Mouse (Mus musculus) G1E-ER4 (cell line): ENCODE data around the gene Oaz1. TPM values are rescaled to one million over a fixed set of nuclear protein-coding genes. Genes with fewer than 3 reads are reported as not detected.

ENCODE experiments used
- GATA1 ChIP-seq: IDR thresholded peaks from one replicate; pipeline ENCODE4 v1.8.0; 2012; ENCODE audit warnings: low read length, inconsistent platforms
- polyA plus RNA-seq: library from polyadenylated mRNA; stranded (reverse); fragments of >175 nt; gene quantifications from 2 replicates; pipeline ENCODE4 v1.2.3, GENCODE M21; 2012

The Oaz1 gene
- polyA plus RNA-seq, 1 experiment = 1,884 TPM

DNA sequence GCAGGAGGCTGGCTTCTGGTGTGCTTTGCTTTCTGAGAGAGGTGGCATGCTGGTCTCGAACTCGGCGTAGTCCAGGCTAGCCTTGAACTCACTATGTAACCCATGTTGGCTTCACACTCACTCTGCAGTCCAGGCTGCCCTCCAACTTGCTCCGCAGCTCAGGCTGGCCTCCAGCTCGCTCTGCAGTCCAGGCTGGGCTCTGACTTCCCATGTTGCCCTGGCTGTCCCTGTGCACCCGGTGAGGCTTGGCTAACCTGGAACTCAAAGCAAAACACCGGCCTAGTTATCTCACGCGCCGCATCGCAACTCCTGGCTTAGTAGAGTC, 29.3 kb downstream of the Oaz1 start:
- TF ChIP-seq GATA1 = no peak

DNA sequence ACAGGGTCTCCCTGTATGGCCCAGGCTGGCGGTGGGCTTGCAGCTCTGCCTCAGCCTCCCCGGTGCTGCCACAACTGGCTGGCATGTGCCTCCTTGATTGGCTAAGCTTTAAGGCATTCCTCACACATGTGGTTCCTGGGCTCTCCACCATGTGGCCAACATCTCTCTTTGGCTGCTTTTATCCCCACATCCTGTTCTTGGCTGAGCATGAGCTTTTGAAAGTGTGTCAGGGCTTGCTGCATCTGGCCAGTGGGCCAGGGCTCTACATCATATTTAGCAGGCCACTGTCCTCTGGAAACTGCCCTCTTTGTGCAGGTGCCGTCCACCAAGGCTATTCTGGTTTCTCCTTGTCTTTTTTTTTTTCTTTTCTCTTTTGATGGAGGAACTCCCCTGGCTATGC, 29.8 kb downstream of the Oaz1 start:
- no peak for TF ChIP-seq GATA1

DNA sequence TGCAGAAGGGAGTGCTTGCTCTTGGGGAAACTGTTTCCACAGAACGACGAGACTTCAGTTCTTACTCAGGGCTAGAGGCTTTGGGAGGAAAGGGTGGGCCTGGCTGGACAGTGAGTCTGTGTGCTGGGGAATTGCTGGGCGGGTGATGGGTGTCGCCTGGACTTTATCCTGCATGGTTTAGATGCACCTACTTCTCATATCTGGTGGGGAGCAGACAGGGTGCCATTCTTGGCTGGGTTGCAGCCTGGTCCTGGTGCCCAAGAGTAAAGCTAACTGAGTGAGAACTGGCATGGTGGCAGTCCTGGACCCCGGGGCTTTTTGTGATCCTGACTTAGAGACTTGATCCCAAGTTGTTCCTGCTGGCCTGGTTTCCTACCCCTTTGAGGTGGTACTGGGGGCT, 30.5 kb downstream of the Oaz1 start:
- no peak for TF ChIP-seq GATA1

DNA sequence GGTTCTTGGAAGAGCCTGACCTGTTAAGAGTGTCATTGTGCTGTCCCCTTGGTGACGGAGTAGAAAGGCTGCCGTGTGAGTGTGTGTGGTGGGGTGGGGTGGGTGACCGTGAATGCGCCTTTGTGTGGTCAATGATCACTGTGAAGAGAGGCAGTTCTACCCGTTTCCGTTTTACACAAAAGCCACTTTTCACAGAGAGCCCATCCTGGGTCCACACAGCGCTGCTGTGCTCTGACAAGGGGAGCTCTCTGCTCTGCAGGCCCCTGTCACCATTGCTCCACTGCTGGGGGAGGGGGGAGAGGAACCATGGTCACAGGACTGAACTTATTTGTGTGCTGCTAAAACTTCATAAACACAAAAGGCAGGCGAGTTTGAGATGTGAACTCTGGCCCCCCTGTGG, 30.9 kb downstream of the Oaz1 start:
- TF ChIP-seq GATA1 = no peak

DNA sequence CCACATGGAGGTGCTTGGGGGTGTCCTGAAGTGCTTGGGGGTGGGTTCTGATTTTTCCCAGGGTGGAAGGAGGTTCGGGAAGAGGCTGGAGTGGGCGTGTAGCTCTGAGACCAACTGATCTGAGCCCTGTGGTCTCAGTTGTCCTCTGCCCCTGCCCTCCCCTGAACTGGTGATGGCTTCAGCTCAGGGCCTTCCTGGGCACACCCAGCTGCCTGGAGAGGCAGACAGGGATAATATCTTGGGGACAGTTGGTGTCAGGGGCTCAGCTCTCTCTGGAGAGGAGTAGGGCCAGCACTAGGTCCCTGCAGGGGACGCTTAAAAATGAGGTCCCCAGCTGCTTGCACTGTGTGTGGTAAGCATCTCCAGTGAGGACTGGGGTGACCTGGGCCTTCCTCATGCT, 31.4 kb downstream of the Oaz1 start:
- no peak for TF ChIP-seq GATA1

DNA sequence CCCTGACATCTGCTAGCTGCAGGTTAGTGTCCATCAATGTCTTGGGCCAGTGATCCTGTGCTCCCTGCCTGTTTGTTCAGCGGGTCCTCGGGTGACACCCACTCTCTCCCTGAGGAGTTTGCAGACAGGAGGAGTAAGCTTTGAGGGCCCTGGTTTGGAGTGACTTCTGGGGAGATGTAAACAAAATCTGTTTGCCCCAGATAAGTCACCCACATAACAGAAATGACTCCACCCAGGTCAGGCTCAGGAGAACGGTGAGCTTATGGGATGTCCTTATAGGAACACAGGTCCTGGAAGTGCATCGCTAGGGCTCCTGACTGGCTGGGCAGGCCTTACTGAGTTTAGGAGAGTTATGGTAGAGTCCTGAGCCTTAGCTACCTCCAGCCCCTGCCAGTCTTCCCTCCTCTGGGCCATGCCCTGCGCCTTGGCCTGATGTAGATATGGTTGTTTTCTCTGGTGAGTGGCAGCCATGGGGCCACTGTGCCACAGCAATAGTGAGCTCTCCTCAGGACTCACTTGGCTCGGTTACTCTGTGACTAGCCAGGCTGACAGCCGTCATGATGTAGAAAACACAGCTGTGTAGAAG, 32.0 kb downstream of the Oaz1 start:
- TF ChIP-seq GATA1 = no peak

DNA sequence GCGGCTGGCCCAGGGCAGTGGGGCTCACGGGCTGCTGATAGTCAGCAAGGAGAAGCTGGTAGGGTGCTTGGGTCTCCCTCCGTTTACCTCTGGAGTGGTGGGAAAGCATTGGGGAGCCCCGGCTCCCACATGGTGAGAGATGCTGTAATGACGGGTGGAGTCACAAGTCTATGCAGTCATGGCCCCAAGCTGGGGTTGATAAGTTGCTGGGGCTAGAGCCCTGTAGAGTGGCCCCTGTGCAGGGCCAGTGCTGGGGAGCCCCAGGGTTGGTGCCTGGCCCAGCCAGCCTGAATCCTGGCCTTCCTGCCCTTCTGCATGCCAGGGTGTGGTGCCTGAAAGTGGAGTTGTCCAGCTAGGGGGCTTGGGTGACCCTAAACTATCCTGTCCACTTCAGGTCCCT, 35.8 kb downstream of the Oaz1 start:
- TF ChIP-seq GATA1 = no peak

DNA sequence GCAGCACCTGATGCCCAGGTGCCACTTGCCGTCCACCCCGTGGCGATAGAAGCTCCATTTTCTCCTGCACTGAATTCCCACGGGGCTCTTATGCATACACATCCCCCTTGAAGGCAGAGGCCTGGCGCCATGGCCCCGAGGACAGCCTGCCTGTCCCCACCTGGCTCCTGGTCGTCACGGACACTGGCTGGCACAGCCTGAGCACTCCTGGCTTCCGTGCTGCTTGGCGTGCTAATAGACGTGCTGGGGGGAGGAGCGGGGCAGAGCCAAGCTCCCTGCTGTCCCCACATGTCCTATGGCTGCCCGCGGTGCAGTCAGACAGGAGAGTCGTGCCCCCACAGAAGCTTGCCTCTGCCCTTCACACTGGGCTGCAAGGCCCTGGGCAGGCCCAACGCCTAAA, 38.0 kb downstream of the Oaz1 start:
- TF ChIP-seq GATA1 = no peak

DNA sequence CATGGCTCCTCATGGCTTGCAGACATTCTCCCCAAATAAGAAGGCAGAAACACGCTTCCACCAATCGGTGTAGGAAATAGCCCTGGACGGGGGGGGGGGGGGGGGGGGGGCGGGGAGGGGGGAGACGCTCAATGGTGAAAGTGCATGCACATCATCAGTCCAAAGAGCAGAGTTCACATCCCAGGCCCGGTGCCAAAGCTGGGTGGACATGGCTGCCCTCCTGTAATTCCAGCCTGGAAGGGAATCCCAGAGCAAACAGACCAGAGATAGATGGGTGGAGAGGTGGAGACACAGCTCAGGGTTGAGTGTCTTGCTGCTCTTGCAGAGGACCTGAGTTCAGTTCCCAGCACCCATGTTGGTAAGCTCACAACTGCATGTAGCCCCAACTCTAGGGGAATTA, 44.5 kb downstream of the Oaz1 start:
- no peak for TF ChIP-seq GATA1

DNA sequence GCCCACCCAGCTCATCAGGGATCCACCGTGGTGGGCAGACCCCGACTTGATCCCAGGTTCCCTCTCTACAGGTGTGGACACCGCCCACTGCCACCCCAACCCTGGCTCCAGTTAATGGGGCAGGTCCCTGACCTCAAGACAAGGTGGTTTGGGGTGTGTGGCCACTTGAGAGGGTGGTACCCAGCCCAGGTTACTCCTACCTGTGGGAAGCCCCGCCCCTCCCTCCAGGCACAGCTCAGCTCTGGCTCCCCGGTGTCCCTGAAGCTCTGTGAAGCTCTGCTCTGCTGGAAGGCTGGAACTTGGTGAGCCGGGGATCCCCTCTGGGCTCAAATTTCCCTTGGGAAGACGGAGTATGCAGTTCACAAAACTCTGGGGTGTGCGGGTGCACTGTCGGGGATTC, 45.1 kb downstream of the Oaz1 start, which contains the start of gene Tmprss9:
Tmprss9 (plus strand) TSS at position 268 of the 400 bp plus-strand sequence.
- no peak for TF ChIP-seq GATA1

DNA sequence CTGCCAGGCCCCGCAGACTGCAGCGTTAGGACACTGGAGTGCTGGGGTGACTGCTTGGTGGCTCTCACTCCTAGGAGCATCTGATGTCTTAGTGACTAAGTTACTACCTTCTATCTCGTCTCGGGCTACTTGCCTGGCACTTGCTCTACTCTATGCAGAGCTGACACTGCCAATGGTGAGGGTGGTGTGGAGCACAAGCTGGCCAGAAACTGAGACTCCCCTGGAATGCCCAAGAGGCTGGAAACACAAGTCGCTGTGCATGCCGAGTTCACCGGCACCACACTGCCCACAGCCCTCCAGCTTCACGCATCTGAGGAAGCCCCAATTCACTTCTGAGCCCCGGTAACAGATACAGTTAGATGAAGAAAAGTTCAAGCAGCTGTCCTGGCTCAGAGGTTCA, 47.6 kb downstream of the Oaz1 start:
- TF ChIP-seq GATA1 = no peak

DNA sequence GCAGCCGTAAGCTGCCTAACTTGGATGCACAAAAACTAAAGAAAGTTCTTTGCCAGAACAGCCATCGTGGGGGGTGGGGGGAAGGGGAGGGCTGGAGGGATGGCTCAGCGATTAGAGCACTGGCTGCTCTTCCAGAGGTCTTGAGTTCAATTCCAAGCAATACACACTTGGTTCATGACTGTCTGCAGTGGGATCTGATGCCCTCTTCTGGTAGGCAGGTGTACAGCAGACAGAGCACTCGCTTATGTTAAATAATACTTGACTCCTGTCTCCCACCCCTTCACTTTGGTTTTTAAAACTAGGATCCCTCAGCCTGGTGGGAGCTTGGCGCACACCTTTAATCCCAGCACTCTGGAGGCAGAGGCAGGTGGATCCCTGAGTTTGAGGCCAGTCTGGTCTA, 49.6 kb downstream of the Oaz1 start:
- TF ChIP-seq GATA1 = no peak

DNA sequence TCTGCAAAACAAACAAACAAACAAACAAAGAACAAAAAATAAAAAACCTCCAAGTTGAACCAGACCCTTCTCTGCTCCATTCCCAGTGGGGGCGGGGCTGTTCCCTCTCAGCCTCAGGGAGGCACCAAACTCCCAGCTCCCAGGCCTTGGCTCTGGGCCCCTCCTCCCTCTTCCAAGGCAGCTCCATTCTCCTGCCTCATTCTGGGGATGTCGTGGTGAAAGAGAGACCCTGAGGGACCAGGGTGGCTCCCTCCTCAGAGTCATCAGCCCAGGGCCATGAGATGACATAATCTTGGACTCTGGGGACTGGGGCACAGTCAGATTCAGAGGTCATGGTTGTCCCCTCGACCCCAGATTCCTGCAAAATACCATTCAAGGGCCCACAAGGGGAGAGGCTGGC, 50.1 kb downstream of the Oaz1 start:
- TF ChIP-seq GATA1 = no peak

Other genes with a start within 250 kb of the Oaz1 start
- gene Klf16, start 249.3 kb upstream of the Oaz1 start, polyA plus RNA-seq = 107 and 125 TPM in 2 replicates
- 591 and 822 TPM in 2 replicates for gene Abhd17a, start 236.3 kb upstream of the Oaz1 start, polyA plus RNA-seq
- 68.3 and 79.9 TPM in 2 replicates for gene Scamp4, start 223.8 kb upstream of the Oaz1 start, polyA plus RNA-seq
- gene Adat3, start 223.8 kb upstream of the Oaz1 start, polyA plus RNA-seq = 24.6 and 31.6 TPM in 2 replicates
- gene Gm49322, start 220.6 kb upstream of the Oaz1 start, polyA plus RNA-seq = 2.0 and 3.1 TPM in 2 replicates
- 480 and 522 TPM in 2 replicates for gene Csnk1g2, start 203.8 kb upstream of the Oaz1 start, polyA plus RNA-seq
- gene Btbd2, start 169.6 kb upstream of the Oaz1 start, polyA plus RNA-seq = 103 and 127 TPM in 2 replicates
- gene Mknk2, start 148.5 kb upstream of the Oaz1 start, polyA plus RNA-seq = 410 and 459 TPM in 2 replicates
- 30.7 and 34.7 TPM in 2 replicates for gene Mob3a, start 124.7 kb upstream of the Oaz1 start, polyA plus RNA-seq
- 8.3 and 10.8 TPM in 2 replicates for gene Izumo4, start 124.5 kb upstream of the Oaz1 start, polyA plus RNA-seq
- gene Ap3d1, start 84.4 kb upstream of the Oaz1 start, polyA plus RNA-seq = 37.8 and 38.4 TPM in 2 replicates
- 127 and 130 TPM in 2 replicates for gene Dot1l, start 71.5 kb upstream of the Oaz1 start, polyA plus RNA-seq
- 777 and 944 TPM in 2 replicates for gene Sf3a2, start 28.5 kb upstream of the Oaz1 start, polyA plus RNA-seq
- 234 and 304 TPM in 2 replicates for gene Plekhj1, start 28.0 kb upstream of the Oaz1 start, polyA plus RNA-seq
- gene Amh, start 21.4 kb upstream of the Oaz1 start, polyA plus RNA-seq = 2.3 TPM in 2 replicates
- gene Jsrp1, start 13.2 kb upstream of the Oaz1 start, polyA plus RNA-seq = 0.11 TPM in 1 of 2 replicates, not detected in the other
- not detected in 2 replicates for gene Lingo3, start 17.4 kb downstream of the Oaz1 start, polyA plus RNA-seq
- gene Lsm7, start 28.6 kb downstream of the Oaz1 start, polyA plus RNA-seq = 360 and 413 TPM in 2 replicates
- 125 and 130 TPM in 2 replicates for gene Sppl2b, start 28.6 kb downstream of the Oaz1 start, polyA plus RNA-seq
- gene Tmprss9, start 45.2 kb downstream of the Oaz1 start, polyA plus RNA-seq = 0.02 and 0.04 TPM in 2 replicates
- 399 and 510 TPM in 2 replicates for gene Timm13, start 74.3 kb downstream of the Oaz1 start, polyA plus RNA-seq
- gene Lmnb2, start 91.6 kb downstream of the Oaz1 start, polyA plus RNA-seq = not detected in 2 replicates
- gene Gadd45b, start 103.4 kb downstream of the Oaz1 start, polyA plus RNA-seq = 0.55 and 1.3 TPM in 2 replicates
- 0.43 and 0.56 TPM in 2 replicates for gene Gng7, start 188.3 kb downstream of the Oaz1 start, polyA plus RNA-seq
- not detected in 2 replicates for gene Diras1, start 199.0 kb downstream of the Oaz1 start, polyA plus RNA-seq
- 11.6 and 12.0 TPM in 2 replicates for gene Slc39a3, start 210.8 kb downstream of the Oaz1 start, polyA plus RNA-seq
- gene Sgta, start 233.5 kb downstream of the Oaz1 start, polyA plus RNA-seq = 175 and 216 TPM in 2 replicates
- gene Thop1, start 243.4 kb downstream of the Oaz1 start, polyA plus RNA-seq = 100 and 104 TPM in 2 replicates